Mouse (Mus musculus): Measurements from ENCODE around the gene Gm12253. TPM values are rescaled to one million over a fixed set of nuclear protein-coding genes. Genes with fewer than 3 reads are reported as not detected.
A peak's percentile ranks its signal among the peaks of the same experiment; 100 is the strongest.

Gm12253 gene
- not detected in 2 replicates for polyA plus RNA-seq (2016; fragmentation: Nextera tagmentation; extraction: Ambion mirVana)

GRCm38 (mm10) chr11:58432259-58432658 lies at the start of gene Gm12253:
Gene Gm12253, plus strand, starts transcription at chr11:58432559.
- no peaks in the 10 kb centered on the region for H3K36me3 ChIP-seq
- no peaks in the 10 kb centered on the region for H3K4me1 ChIP-seq (replicated peaks)
- no peak within 1 kb of the TSS for H3K27ac ChIP-seq
- WGBS: 89% methylated on average over 3 of the region's 3 CpGs
- no peak for DNase-seq (ENCODE audit: low spot score)
- H3K27me3 ChIP-seq (ENCODE audit: insufficient read depth, poor library complexity, severe bottlenecking): no peaks in the 10 kb centered on the region
- H3K9me3 ChIP-seq: no peaks in the 10 kb centered on the region
- H3K4me3 ChIP-seq: no peak within 1 kb of the TSS

DNA sequence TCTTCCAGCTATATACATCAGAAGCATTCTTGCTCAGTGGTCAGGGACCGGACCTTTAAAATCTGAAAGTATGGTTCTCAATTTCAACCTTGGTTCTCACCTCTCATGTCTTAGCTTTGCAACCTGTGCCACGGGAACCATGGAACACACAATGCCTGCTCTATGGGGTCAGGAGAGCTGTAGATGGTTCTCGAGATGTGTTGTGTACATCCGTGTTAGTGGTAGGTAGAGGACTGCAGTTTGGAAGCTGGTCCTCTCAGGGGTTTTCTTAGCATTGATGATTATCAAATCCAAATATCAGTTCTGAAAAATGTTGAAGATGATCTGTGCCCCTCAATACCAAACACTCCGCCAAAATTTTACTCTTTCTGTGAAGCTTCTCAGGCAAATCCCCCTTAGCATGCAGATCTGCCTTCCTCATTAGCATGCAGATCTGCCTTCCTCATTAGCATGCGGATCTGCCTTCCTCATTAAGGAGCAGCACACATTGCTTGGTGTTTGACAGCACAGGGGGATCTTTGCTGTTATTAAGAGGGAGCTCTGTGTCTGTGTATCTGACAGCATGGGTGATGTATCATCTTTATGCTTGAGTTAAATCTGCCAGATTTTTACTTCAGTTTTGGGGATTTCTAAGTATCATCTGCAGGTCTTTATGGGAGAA lies 32.2 kb upstream of the Gm12253 start:
- Histone ChIP-seq H3K4me3 (no peak overlapping the region), H3K9me3 (no peaks in the 10 kb centered on the region), H3K4me1 (replicated peaks) (peaks cover 7% of the 10 kb centered on the region; the same call in 1 of the 2 replicates), H3K27ac (no peak overlapping the region), H3K27me3 (ENCODE audit: insufficient read depth, poor library complexity, severe bottlenecking) (no peaks in the 10 kb centered on the region), H3K36me3 (no peaks in the 10 kb centered on the region)
- WGBS: 60% methylated on average over 6 of the region's 6 CpGs
- no peak for DNase-seq (ENCODE audit: low spot score)

DNA sequence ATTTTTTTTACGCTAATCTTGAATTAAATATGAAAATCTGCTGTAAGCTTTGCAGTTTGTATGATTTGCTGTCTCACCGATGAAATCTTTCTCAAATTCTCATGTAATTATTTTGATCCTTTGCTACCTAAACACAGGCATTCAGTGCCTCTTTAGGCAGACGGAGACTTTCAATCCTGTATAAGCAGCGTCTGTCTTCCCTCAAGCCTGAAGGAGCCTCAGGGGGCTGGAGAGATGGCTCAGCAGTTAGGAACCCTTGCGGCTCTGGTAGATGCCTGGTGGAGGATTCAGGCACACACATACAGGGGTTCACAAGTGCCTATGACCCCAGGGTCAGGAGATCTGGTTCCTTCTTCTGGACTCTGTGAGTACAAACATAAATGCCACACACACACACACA lies 31.7 kb upstream of the Gm12253 start:
- Histone ChIP-seq H3K9me3 (no peaks in the 10 kb centered on the region), H3K27me3 (ENCODE audit: insufficient read depth, poor library complexity, severe bottlenecking) (no peaks in the 10 kb centered on the region), H3K4me3 (no peak overlapping the region), H3K27ac (no peak overlapping the region), H3K36me3 (no peaks in the 10 kb centered on the region), H3K4me1 (replicated peaks) (peaks cover 7% of the 10 kb centered on the region; the same call in 1 of the 2 replicates)
- no peak for DNase-seq (ENCODE audit: low spot score)
- 61% methylated on average over 5 of the region's 5 CpGs for WGBS

- Histone ChIP-seq H3K9me3 (no peaks in the 10 kb centered on the region), H3K36me3 (no peaks in the 10 kb centered on the region), H3K4me1 (replicated peaks) (no peaks in the 10 kb centered on the region), H3K4me3 (no peak overlapping the region), H3K27me3 (ENCODE audit: insufficient read depth, poor library complexity, severe bottlenecking) (no peaks in the 10 kb centered on the region), H3K27ac (no peak overlapping the region)
- DNase-seq (ENCODE audit: low spot score): no peak
- 91% methylated on average over 3 of the region's 3 CpGs for WGBS
These were observed 24.3 kb upstream of the Gm12253 start for GRCm38 (mm10) chr11:58408066-58408465.

DNA sequence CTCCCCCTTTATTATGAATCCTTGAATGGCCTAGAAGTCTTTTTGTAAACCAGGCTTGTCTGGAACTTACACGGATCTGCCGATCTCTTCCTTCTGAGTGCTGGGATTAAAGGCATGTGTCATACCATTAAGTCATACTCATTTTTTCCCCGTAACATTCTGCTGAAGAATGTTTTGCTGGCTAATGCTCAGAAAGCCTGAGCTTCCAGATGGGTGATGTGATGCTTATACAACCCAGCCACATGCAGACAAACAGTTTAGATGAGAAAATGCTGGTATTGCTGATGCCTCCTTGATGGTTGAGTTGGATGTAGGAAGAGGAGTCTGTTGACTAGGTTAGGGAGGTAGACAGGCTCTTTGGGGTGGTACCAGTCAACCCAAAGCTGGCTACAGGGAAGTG lies 14.0 kb upstream of the Gm12253 start:
- H3K4me3 ChIP-seq: no peak overlapping the region
- 87% methylated on average over 3 of the region's 3 CpGs for WGBS
- H3K27ac ChIP-seq: no peak overlapping the region
- H3K4me1 ChIP-seq (replicated peaks): 0 out of 2 replicates have a peak, but pooled peaks cover 2% of the 10 kb centered on the region
- no peaks in the 10 kb centered on the region for H3K27me3 ChIP-seq (ENCODE audit: insufficient read depth, poor library complexity, severe bottlenecking)
- H3K9me3 ChIP-seq: no peaks in the 10 kb centered on the region
- no peak for DNase-seq (ENCODE audit: low spot score)
- H3K36me3 ChIP-seq: no peaks in the 10 kb centered on the region

DNA sequence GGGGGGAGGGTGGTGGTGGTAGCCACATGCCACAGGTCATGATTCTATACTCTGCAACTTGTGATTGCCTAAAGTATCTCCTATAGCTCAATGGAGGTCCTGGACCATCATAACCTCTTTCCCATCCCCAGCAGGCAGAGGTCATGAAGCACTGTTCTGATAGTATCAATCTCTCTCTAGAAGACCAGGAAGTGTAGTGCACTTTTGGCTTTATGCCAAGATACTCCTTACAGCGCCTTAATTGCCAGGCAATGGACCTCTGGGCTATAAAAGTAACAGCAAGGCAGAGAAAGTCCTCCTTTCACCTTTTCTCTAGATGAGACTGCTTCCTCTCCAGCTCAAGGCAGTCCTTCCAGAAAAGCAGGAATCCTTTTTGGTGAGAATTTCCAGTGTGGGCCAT lies 11.5 kb upstream of the Gm12253 start, which contains the start of gene 1810065E05Rik:
TSS of gene 1810065E05Rik (plus strand) at position 297 of the 400 bp plus-strand sequence.
- WGBS: 77% methylated on average over 1 of the region's 1 CpGs
- no peaks in the 10 kb centered on the region for H3K9me3 ChIP-seq
- no peak within 1 kb of the TSS for H3K4me3 ChIP-seq
- H3K36me3 ChIP-seq: no peaks in the 10 kb centered on the region
- DNase-seq (ENCODE audit: low spot score): no peak
- no peak within 1 kb of the TSS for H3K27ac ChIP-seq
- no peaks in the 10 kb centered on the region for H3K27me3 ChIP-seq (ENCODE audit: insufficient read depth, poor library complexity, severe bottlenecking)
- H3K4me1 ChIP-seq (replicated peaks): 0 out of 2 replicates have a peak, but pooled peaks cover 2% of the 10 kb centered on the region

DNA sequence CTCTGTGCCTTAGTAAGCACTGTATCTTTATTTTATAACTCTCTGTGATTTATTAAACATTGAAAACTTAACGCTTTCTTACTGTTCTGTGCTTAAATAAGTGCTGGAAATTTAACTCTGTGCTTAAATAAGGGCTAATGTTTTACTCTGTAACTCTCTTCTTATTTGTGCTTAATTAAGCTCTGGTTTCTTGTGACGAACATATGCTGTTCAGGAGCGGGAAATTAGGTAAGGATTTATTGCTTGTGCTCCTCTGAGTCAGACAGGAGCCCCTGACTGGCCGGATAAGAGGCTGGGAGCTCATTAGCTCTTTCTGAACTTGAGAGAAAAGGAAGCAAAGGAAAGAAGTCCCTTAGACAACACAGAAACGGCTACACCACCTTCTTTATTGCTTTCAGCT lies 5.5 kb downstream of the Gm12253 start:
- WGBS: 78% methylated on average over 5 of the region's 5 CpGs
- no peaks in the 10 kb centered on the region for H3K36me3 ChIP-seq
- no peaks in the 10 kb centered on the region for H3K9me3 ChIP-seq

GRCm38 (mm10) chr11:58452759-58453158 lies 20.4 kb downstream of the Gm12253 start, which contains the start of gene Lypd9:
Gene Lypd9, minus strand, starts transcription at chr11:58452923.
- 92% methylated on average over 9 of the region's 9 CpGs for WGBS
- Histone ChIP-seq H3K4me1 (replicated peaks) (no peaks in the 10 kb centered on the region), H3K27ac (no peak within 1 kb of the TSS), H3K4me3 (no peak within 1 kb of the TSS), H3K9me3 (peaks cover 9% of the 10 kb centered on the region; the same call in 1 of the 2 replicates), H3K36me3 (no peaks in the 10 kb centered on the region), H3K27me3 (ENCODE audit: insufficient read depth, poor library complexity, severe bottlenecking) (no peaks in the 10 kb centered on the region)
- DNase-seq (ENCODE audit: low spot score): no peak

More for the DNA sequence above, 5.5 kb downstream of the Gm12253 start:
- H3K27me3 ChIP-seq (ENCODE audit: insufficient read depth, poor library complexity, severe bottlenecking): no peaks in the 10 kb centered on the region
- DNase-seq (ENCODE audit: low spot score): no peak
- no peak overlapping the region for H3K4me3 ChIP-seq
- no peak overlapping the region for H3K27ac ChIP-seq
- H3K4me1 ChIP-seq (replicated peaks): no peaks in the 10 kb centered on the region

DNA sequence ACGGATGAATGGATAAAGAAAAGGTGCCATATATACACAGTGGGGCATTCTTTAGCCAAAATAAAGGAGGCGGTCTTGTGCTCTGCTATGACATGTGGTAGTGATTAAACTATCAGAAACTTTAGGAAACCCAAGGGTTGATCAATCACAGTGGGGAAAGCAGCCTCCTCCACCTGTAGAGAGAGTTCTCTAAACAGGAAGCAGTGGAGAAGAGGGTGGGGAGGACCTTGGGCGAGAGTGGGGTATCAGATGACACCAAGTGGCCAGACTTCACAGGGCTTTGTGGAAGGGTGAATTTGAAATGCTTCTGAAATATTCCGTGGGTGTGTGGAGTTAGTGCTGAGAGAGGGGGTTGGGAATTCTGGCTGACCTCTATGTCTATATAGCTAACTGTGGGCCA lies 21.2 kb downstream of the Gm12253 start:
- no peaks in the 10 kb centered on the region for H3K4me1 ChIP-seq (replicated peaks)
- no peaks in the 10 kb centered on the region for H3K36me3 ChIP-seq
- H3K27me3 ChIP-seq (ENCODE audit: insufficient read depth, poor library complexity, severe bottlenecking): no peaks in the 10 kb centered on the region
- H3K4me3 ChIP-seq: no peak overlapping the region
- H3K9me3 ChIP-seq: 0 out of 2 replicates have a peak, but pooled peaks cover 4% of the 10 kb centered on the region
- H3K27ac ChIP-seq: no peak overlapping the region
- peak; percentile 17 for DNase-seq (ENCODE audit: low spot score)
- 54% methylated on average over 4 of the region's 4 CpGs for WGBS

- no peak for DNase-seq (ENCODE audit: low spot score)
- Histone ChIP-seq H3K27me3 (ENCODE audit: insufficient read depth, poor library complexity, severe bottlenecking) (no peaks in the 10 kb centered on the region), H3K9me3 (no peaks in the 10 kb centered on the region), H3K27ac (no peak within 1 kb of the TSS), H3K4me3 (no peak within 1 kb of the TSS), H3K4me1 (replicated peaks) (no peaks in the 10 kb centered on the region), H3K36me3 (no peaks in the 10 kb centered on the region)
These were observed 29.8 kb downstream of the Gm12253 start, which contains the start of gene Olfr30 for GRCm38 (mm10) chr11:58462170-58462569. Gene Olfr30, minus strand, starts transcription at chr11:58462270.

Other genes starting within 250 kb of the Gm12253 start
- gene Igtp, start 233.0 kb upstream of the Gm12253 start, polyA plus RNA-seq (2016; fragmentation: Nextera tagmentation; extraction: Ambion mirVana): 1.6 and 2.5 TPM in 2 replicates
- gene Irgm2, start 232.9 kb upstream of the Gm12253 start, polyA plus RNA-seq (2016; fragmentation: Nextera tagmentation; extraction: Ambion mirVana): 0.44 and 0.55 TPM in 2 replicates
- gene 4930438A08Rik, start 157.8 kb upstream of the Gm12253 start, polyA plus RNA-seq (2016; fragmentation: Nextera tagmentation; extraction: Ambion mirVana): 0.12 and 0.14 TPM in 2 replicates
- gene Zfp692, start 125.5 kb upstream of the Gm12253 start, polyA plus RNA-seq (2016; fragmentation: Nextera tagmentation; extraction: Ambion mirVana): 24.2 and 28.2 TPM in 2 replicates
- 28.4 and 30.4 TPM in 2 replicates for gene Zfp672, start 102.2 kb upstream of the Gm12253 start, polyA plus RNA-seq (2016; fragmentation: Nextera tagmentation; extraction: Ambion mirVana)
- 50.7 and 52.0 TPM in 2 replicates for gene Sh3bp5l, start 101.8 kb upstream of the Gm12253 start, polyA plus RNA-seq (2016; fragmentation: Nextera tagmentation; extraction: Ambion mirVana)
- not detected in 2 replicates for gene Lypd8, start 53.5 kb upstream of the Gm12253 start, polyA plus RNA-seq (2016; fragmentation: Nextera tagmentation; extraction: Ambion mirVana)
- gene 1810065E05Rik, start 11.4 kb upstream of the Gm12253 start, polyA plus RNA-seq (2016; fragmentation: Nextera tagmentation; extraction: Ambion mirVana): not detected in 2 replicates
- gene Lypd9, start 20.4 kb downstream of the Gm12253 start, polyA plus RNA-seq (2016; fragmentation: Nextera tagmentation; extraction: Ambion mirVana): not detected in 2 replicates
- gene Olfr30, start 29.7 kb downstream of the Gm12253 start, polyA plus RNA-seq (2016; fragmentation: Nextera tagmentation; extraction: Ambion mirVana): not detected in 2 replicates
- gene Olfr332, start 60.0 kb downstream of the Gm12253 start, polyA plus RNA-seq (2016; fragmentation: Nextera tagmentation; extraction: Ambion mirVana): not detected in 2 replicates
- gene Olfr331, start 70.0 kb downstream of the Gm12253 start, polyA plus RNA-seq (2016; fragmentation: Nextera tagmentation; extraction: Ambion mirVana): not detected in 2 replicates
- gene Olfr330, start 102.3 kb downstream of the Gm12253 start, polyA plus RNA-seq (2016; fragmentation: Nextera tagmentation; extraction: Ambion mirVana): not detected in 2 replicates
- not detected in 2 replicates for gene Olfr329-ps, start 113.9 kb downstream of the Gm12253 start, polyA plus RNA-seq (2016; fragmentation: Nextera tagmentation; extraction: Ambion mirVana)
- gene Olfr328, start 123.1 kb downstream of the Gm12253 start, polyA plus RNA-seq (2016; fragmentation: Nextera tagmentation; extraction: Ambion mirVana): not detected in 2 replicates
- not detected in 2 replicates for gene Olfr224, start 138.0 kb downstream of the Gm12253 start, polyA plus RNA-seq (2016; fragmentation: Nextera tagmentation; extraction: Ambion mirVana)
- not detected in 2 replicates for gene Olfr325, start 145.2 kb downstream of the Gm12253 start, polyA plus RNA-seq (2016; fragmentation: Nextera tagmentation; extraction: Ambion mirVana)
- not detected in 2 replicates for gene Olfr324, start 162.6 kb downstream of the Gm12253 start, polyA plus RNA-seq (2016; fragmentation: Nextera tagmentation; extraction: Ambion mirVana)
- gene 2210407C18Rik, start 183.5 kb downstream of the Gm12253 start, polyA plus RNA-seq (2016; fragmentation: Nextera tagmentation; extraction: Ambion mirVana): not detected in 2 replicates
- not detected in 2 replicates for gene Olfr323, start 197.9 kb downstream of the Gm12253 start, polyA plus RNA-seq (2016; fragmentation: Nextera tagmentation; extraction: Ambion mirVana)
- 0.54 and 0.60 TPM in 2 replicates for gene Trim58, start 207.9 kb downstream of the Gm12253 start, polyA plus RNA-seq (2016; fragmentation: Nextera tagmentation; extraction: Ambion mirVana)
- not detected in 2 replicates for gene Olfr322, start 226.2 kb downstream of the Gm12253 start, polyA plus RNA-seq (2016; fragmentation: Nextera tagmentation; extraction: Ambion mirVana)
- not detected in 2 replicates for gene Olfr320, start 248.5 kb downstream of the Gm12253 start, polyA plus RNA-seq (2016; fragmentation: Nextera tagmentation; extraction: Ambion mirVana)